Mouse (Mus musculus): ENCODE results near the gene Sacm1l.

GRCm38 (mm10) chr9:123536613-123537012, 7.1 kb downstream of the Sacm1l start:
- no peak for TF ChIP-seq CTCF (IDR thresholded peaks at IDR 0.05; ENCODE audit: borderline replicate concordance, control insufficient read depth, extremely low read depth, insufficient read depth, low read length, poor library complexity)
- no peak for TF ChIP-seq POLR2A (IDR thresholded peaks at IDR 0.05; ENCODE audit: control insufficient read depth, extremely low read depth, insufficient read depth, low read length, poor library complexity)
